Mouse (Mus musculus): ENCODE measurements around the gene Adam15.

DNA sequence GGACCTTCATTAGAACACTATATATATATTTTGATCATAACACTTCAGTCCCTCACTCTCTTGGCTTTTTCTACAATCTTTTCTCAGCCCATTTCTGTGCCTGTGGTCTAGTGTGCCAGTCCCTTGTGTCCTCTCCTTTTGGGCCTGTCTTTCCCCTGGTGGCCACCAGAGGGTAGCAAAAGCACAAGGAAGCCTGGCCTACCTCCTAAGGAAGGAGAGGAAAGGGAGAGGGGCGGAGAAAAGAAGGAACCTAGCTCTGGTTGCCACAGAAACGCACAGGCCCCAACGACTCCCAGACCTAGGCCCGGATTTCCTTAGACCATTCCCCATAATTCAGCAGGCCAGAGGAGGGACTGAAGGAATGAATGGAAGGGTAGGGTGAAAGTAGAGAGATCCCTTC lies 33.0 kb downstream of the Adam15 start:
- TF ChIP-seq CTCF (IDR thresholded peaks at IDR 0.05; ENCODE audit: extremely low read depth, insufficient read depth, insufficient read length, insufficient replicate concordance) (peak; percentile 80; the same call in 1 of the 2 replicates), POLR2A (IDR thresholded peaks at IDR 0.05; ENCODE audit: low read depth, low read length) (no peak)
